Mouse (Mus musculus) embryonic fibroblast, embryonic 13.5 days (primary cell): Measurements from ENCODE around the gene Tead1.

ENCODE experiments used
- CTCF ChIP-seq: IDR thresholded peaks from 2 replicates; pipeline ENCODE4 v1.5.1; 2011; ENCODE audit warnings: mild to moderate bottlenecking, control low read depth, low read length, moderate library complexity, borderline replicate concordance; ENCODE audit not compliant: insufficient read depth
- POLR2A ChIP-seq: IDR thresholded peaks from 2 replicates; pipeline ENCODE4 v1.6.1; 2011; ENCODE audit warnings: low read depth, mild to moderate bottlenecking, control low read depth, low read length, moderate library complexity

DNA sequence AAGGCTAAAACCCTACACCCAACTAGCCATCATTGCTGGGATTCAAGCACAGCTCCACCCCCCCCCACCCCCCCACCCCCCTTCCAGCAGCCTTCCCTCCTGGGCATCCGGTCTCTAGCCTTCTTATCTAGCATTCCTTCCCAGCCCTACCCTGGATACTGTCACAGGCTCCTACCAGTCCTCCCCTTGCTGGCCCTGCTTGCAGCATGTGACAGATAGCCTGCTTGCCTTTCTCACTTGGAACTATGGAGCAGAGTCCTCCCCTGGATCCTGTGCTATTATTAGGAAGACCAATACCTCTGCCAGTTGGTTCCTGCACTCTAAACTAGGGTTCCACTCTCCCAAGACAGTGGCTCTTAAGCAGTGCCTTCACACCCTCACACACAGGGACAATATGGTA lies 18.8 kb upstream of the Tead1 start:
- TF ChIP-seq CTCF (no peak), POLR2A (no peak)
